Mouse (Mus musculus) G1E (cell line): ENCODE measurements at regions not wholly inside any gene's neighbourhood (a gene's known extent, or its start where the extent isn't known, plus 50 kb on each side); places are given as distances from the start of the nearest gene placed in this dataset.

ENCODE experiments used
- CTCF ChIP-seq: IDR thresholded peaks from 2 replicates; pipeline ENCODE4 v1.5.1; 2012; ENCODE audit warnings: low read depth, low read length, inconsistent platforms, mixed read lengths
- GATA1 ChIP-seq: IDR thresholded peaks from 2 replicates; pipeline ENCODE4 v1.6.1; 2012; ENCODE audit warnings: borderline replicate concordance, low read length, inconsistent platforms, mixed read lengths
- POLR2AphosphoS5 ChIP-seq: IDR thresholded peaks from 2 replicates; pipeline ENCODE4 v1.6.1; 2012; ENCODE audit warnings: low read depth, low read length, inconsistent platforms; ENCODE audit not compliant: insufficient replicate concordance
- TAL1 ChIP-seq: conservative IDR thresholded peaks from 2 replicates; pipeline ENCODE4 v1.6.1; 2012; ENCODE audit warnings: low read depth, low read length, inconsistent platforms, mixed read lengths

GRCm38 (mm10) chr6:112207229-112207628 lies 66.3 kb upstream of the Lmcd1 start:
- TF ChIP-seq CTCF: no peak
- no peak for TF ChIP-seq POLR2AphosphoS5
- TF ChIP-seq TAL1: no peak
- no peak for TF ChIP-seq GATA1
